Mouse (Mus musculus) erythroblast, embryonic 14.5 days (primary cell): ENCODE measurements around the gene Gtpbp3. TPM values are rescaled to one million over a fixed set of nuclear protein-coding genes. Genes with fewer than 3 reads are reported as not detected.

Source experiments
- H3K27me3 ChIP-seq: 2 replicates; pipeline ENCODE4 v1.6.1; 2012; ENCODE audit warnings: inconsistent platforms; ENCODE audit not compliant: control insufficient read depth
- H3K36me3 ChIP-seq: 2 replicates; pipeline ENCODE4 v1.6.1; 2012; ENCODE audit warnings: mild to moderate bottlenecking, inconsistent platforms; ENCODE audit not compliant: control insufficient read depth
- H3K4me1 ChIP-seq: 2 replicates; pipeline ENCODE4 v1.6.1; 2012; ENCODE audit warnings: inconsistent platforms; ENCODE audit not compliant: control insufficient read depth
- H3K4me3 ChIP-seq: replicated peaks from 2 replicates; pipeline ENCODE3; 2012; ENCODE audit warnings: moderate library complexity, mild to moderate bottlenecking, inconsistent platforms
- H3K9me3 ChIP-seq: 2 replicates; pipeline ENCODE4 v1.6.1; 2012; ENCODE audit warnings: low read length, inconsistent platforms, mixed read lengths; ENCODE audit not compliant: control insufficient read depth
- GATA1 ChIP-seq: IDR thresholded peaks from 2 replicates; pipeline ENCODE4 v1.6.1; 2012; ENCODE audit warnings: low read length, inconsistent platforms, mixed read lengths
- TAL1 ChIP-seq: IDR thresholded peaks from 3 replicates; pipeline ENCODE4 v1.6.1; 2012; ENCODE audit warnings: low read length, inconsistent platforms, mixed read lengths
- polyA plus RNA-seq: library from polyadenylated mRNA; stranded (reverse); fragments of >175 nt; gene quantifications from 2 replicates; pipeline ENCODE4 v1.2.3, GENCODE M21; 2012

Gene Gtpbp3
- polyA plus RNA-seq, 1 experiment, result 1.4 TPM

DNA sequence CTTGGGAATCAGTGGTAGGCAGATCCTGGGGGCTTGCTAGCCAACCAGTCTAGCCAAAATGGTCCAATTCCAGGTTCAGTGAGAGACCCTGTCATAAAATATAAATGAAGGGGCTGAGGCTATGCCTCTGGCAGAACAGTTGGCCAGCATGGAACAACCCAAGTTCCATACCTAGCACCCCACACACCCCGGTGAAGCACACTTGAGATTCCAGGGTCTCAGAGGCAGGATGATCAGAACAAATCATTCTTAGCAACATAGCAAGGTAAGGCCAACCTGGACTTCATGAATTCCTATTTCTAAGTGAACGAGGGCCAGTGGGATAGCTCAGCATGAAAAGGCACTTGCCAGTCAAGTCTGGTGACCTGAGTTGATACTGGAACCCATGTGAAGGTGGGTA is 20.7 kb upstream of the Gtpbp3 start:
- no peak overlapping the region for H3K4me3 ChIP-seq
- peaks cover 69% of the 10 kb centered on the region for H3K4me1 ChIP-seq
- H3K9me3 ChIP-seq, result no peaks in the 10 kb centered on the region
- peaks cover 38% of the 10 kb centered on the region for H3K36me3 ChIP-seq
- TF ChIP-seq TAL1 (no peak), GATA1 (no peak)
- H3K27me3 ChIP-seq, result no peaks in the 10 kb centered on the region

DNA sequence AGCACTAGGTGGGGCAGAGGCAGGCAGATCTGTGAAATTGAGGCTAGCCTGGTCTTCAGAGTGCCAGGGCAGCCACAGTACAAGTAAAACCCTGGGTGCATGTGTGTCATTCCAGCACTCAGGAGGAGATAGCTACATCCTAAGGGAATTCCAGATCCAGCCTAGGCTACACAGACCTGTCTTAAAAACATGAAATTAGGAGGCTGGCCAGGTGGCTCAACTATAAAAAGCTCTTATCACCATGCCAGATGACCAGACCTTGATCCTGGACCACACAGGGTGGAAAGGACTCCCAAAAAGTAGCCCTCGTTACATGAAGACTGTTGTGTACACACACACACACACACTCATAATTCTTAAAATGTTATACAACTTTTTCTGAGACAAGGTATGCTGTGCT is 19.9 kb upstream of the Gtpbp3 start:
- H3K4me1 ChIP-seq, result peaks cover 65% of the 10 kb centered on the region
- H3K4me3 ChIP-seq, result no peak overlapping the region
- no peaks in the 10 kb centered on the region for H3K9me3 ChIP-seq
- H3K27me3 ChIP-seq, result no peaks in the 10 kb centered on the region
- peaks cover 46% of the 10 kb centered on the region for H3K36me3 ChIP-seq
- TF ChIP-seq GATA1, result no peak
- TF ChIP-seq TAL1, result no peak

DNA sequence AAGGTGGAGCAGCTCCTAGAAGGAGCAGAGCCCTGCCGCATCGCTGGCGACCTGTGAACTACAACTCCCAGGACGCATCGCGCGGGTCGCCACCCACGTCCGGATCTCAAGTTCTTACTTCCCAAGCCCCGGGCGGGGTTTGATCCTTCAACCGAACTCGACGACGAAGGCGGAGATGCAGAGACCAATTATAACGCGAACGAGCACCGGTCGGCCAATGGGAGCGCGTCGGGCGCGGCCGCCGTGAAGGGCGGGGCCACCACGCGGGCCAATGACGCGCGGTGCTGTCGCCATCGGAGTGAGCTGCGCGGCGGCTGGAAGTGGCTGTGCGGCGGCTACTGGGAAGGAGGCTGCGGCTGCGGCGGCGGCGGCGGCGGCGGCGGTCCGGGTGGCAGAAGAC is 19.0 kb upstream of the Gtpbp3 start, which contains the start of gene Dda1:
Gene Dda1 (plus strand): TSS at position 284 of the 400 bp plus-strand sequence.
- H3K9me3 ChIP-seq, result no peaks in the 10 kb centered on the region
- no peaks in the 10 kb centered on the region for H3K27me3 ChIP-seq
- peaks cover 56% of the 10 kb centered on the region for H3K4me1 ChIP-seq
- peaks cover 55% of the 10 kb centered on the region for H3K36me3 ChIP-seq
- TF ChIP-seq TAL1 (no peak), GATA1 (no peak)
- peak within 1 kb of the TSS; percentile 93 for H3K4me3 ChIP-seq

DNA sequence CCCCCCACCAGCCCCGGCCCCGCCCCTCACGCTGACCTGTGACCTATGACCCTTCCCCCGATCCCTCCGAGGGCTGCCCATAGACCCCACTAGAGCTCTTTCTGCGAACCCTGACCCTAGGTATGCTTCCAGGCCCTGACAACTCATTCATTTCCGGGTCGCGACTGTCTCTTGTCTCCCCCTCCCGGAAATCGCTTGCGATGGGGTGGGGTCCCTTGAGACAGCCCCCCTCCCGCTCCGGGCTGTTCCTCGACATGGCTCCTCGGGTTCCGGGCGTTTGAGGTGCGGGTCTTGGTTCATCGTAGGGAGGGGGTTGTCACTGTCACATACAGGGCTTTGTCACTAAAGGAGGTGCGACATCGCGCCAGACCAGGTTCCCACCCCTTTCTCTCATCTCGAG is 18.5 kb upstream of the Gtpbp3 start:
- Histone ChIP-seq H3K4me1 (peaks cover 51% of the 10 kb centered on the region), H3K36me3 (peaks cover 60% of the 10 kb centered on the region), H3K4me3 (peak overlapping the region; percentile 93)

DNA sequence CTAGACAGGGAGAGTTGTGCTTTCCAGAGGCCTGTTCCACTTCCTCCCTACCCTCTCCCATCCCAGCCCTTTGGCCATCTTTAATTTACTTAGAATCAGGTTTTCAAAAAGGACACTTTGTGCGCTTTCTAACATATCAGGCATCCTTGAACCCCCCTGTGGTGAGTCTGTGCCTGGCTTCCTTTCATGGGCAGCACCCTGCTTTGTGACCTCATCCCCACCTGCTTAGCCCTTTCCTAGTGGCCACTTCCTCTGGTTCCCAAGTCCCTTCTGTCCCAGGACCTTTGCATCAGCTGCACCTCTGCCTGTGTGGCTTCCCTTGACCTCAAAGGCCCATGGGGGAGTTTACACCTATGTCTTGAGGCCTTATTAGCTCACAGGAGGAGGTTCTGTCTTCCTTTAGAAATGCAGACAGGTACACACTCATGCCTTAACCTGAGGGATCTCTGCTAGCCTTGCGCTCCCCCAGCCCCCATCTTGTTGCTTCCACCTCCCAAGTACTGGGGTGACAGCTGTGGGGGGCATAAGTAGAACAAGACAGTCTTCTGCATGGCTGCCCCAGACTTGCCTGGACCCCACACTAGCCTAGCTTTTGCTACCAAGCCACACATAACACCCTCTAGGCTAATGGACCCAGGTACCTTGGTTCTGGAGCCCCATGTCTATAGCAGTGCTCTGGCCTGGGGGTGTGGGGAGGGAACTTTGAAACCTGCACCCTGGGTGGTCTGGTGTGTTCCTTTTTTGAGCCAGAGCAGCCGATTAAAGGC is 17.6 kb upstream of the Gtpbp3 start:
- no peaks in the 10 kb centered on the region for H3K9me3 ChIP-seq
- H3K4me3 ChIP-seq, result peak overlapping the region; percentile 93
- no peaks in the 10 kb centered on the region for H3K27me3 ChIP-seq
- H3K36me3 ChIP-seq, result peaks cover 69% of the 10 kb centered on the region
- no peak for TF ChIP-seq GATA1
- no peak for TF ChIP-seq TAL1
- H3K4me1 ChIP-seq, result peaks cover 50% of the 10 kb centered on the region

More for the DNA sequence above, 18.5 kb upstream of the Gtpbp3 start:
- no peak for TF ChIP-seq GATA1
- Histone ChIP-seq H3K9me3 (no peaks in the 10 kb centered on the region), H3K27me3 (no peaks in the 10 kb centered on the region)

DNA sequence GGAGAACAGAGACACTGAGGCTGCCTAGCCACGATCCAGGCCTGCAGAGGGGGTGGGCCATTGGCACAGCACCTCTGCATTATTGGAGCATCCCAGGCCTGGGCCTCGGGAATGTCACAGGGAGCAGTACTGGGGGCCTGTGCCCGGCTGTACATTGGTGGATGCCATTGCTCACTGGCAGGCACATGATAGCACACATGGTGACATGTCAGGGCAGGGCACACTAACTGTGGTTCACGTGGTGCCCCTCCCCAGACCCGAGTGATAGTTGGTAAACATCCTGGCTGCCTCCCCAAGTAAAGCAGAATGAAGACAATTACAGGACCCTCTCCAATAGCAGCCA is 17.0 kb upstream of the Gtpbp3 start:
- H3K36me3 ChIP-seq, result peaks cover 71% of the 10 kb centered on the region
- TF ChIP-seq GATA1, result no peak
- TF ChIP-seq TAL1, result no peak
- peaks cover 50% of the 10 kb centered on the region for H3K4me1 ChIP-seq
- no peaks in the 10 kb centered on the region for H3K27me3 ChIP-seq
- H3K9me3 ChIP-seq, result no peaks in the 10 kb centered on the region
- peak overlapping the region; percentile 93 for H3K4me3 ChIP-seq

DNA sequence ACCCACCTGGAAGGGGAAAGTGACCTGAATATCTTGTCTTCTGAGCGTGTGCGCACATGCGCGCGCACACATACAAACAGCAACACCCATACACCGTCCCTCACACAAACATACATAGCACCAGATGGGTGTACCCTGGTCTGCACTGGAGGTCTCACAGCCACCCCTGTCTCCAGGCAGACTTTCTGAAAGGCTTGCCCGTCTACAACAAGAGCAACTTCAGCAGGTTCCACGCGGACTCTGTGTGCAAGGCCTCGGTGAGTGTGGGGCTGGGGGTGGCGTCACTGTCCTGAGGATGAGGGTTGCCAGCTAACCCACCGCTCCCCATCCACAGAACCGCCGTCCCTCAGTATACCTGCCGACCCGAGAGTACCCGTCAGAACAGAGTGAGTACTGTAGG is 16.0 kb upstream of the Gtpbp3 start:
- peaks cover 62% of the 10 kb centered on the region for H3K36me3 ChIP-seq
- H3K9me3 ChIP-seq, result no peaks in the 10 kb centered on the region
- H3K4me3 ChIP-seq, result no peak overlapping the region
- TF ChIP-seq TAL1, result no peak
- no peak for TF ChIP-seq GATA1
- peaks cover 56% of the 10 kb centered on the region for H3K4me1 ChIP-seq
- no peaks in the 10 kb centered on the region for H3K27me3 ChIP-seq

DNA sequence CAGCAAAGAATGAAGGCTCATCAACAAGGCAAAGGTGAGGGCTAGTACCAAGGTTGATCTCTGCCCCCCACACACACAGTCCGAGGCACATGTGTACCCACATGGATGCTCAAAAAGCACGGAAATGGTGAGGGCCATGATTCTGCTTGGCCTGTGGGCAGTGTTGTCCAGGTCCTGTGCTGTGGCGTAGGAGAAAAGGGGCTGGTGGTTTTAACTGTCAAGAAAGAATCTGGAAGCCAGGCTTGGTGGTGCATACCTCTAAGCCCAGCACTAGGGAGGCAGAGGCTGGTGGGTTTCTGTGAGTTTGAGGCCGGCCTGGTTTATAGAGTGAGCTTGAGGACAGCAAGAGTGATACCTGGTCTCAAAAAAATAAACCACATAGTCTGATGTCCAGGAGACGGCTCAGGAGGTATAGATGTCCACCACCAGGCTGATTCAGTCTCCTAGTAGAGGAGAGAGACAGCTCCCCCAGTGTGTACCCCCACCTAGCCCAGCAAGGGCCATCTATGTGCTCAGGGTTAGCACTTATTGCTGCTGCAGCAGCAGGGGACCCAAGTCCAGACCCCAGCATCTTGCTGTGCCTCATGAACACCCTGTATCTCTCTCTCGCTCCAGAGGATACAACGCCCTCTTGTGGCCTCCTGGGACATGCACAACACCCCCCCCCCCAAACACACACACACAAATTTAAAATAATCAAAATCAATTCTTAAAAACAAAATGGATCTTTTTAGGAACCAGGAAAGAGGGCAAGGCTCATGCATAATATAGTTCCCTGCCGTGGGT is 15.1 kb upstream of the Gtpbp3 start:
- Histone ChIP-seq H3K4me3 (no peak overlapping the region), H3K36me3 (peaks cover 56% of the 10 kb centered on the region), H3K4me1 (peaks cover 64% of the 10 kb centered on the region), H3K27me3 (peaks cover 5% of the 10 kb centered on the region), H3K9me3 (no peaks in the 10 kb centered on the region)
- no peak for TF ChIP-seq TAL1
- TF ChIP-seq GATA1, result no peak

DNA sequence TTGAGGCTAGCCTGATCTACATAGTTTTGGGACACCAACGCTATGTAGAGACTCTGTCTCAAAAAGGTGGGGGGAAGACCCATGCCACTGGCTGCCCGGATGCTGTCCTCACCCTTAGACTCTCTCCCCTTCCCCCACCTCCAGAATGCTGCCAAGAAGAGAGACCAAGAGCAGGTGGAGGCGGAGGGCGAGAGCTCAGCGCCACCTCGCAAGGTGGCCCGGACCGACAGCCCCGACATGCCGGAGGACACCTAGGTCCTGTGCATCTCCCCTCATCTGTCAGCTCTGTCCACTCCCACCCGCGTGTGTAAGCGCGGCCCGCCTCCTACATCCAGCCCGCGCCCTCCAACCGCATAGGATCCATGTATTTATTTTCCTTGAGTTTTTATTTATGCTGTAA is 13.6 kb upstream of the Gtpbp3 start:
- Histone ChIP-seq H3K27me3 (peaks cover 5% of the 10 kb centered on the region), H3K4me3 (no peak overlapping the region), H3K36me3 (peaks cover 56% of the 10 kb centered on the region), H3K9me3 (no peaks in the 10 kb centered on the region), H3K4me1 (peaks cover 58% of the 10 kb centered on the region)
- no peak for TF ChIP-seq GATA1
- TF ChIP-seq TAL1, result no peak
